Mouse (Mus musculus) activated CD4-positive, CD25-positive, alpha-beta regulatory T cell, adult 4 months (primary cell): ENCODE data around the gene Eprs. TPM values are rescaled to one million over a fixed set of nuclear protein-coding genes. Genes with fewer than 3 reads are reported as not detected.

Experiments used
- ATAC-seq: one replicate; pipeline ENCODE4 v1.8.0; 2017
- polyA plus RNA-seq, 2 experiments: library from polyadenylated mRNA; unstranded; fragments of 100-300 nt; shearing (Covaris generic); gene quantifications; one replicate each; pipeline ENCODE4 v1.2.1; 2017

The Eprs gene
- polyA plus RNA-seq, 2 experiments from 2014 or later: 86.2 to 95.6 TPM

GRCm38 (mm10) chr1:185363526-185364182 is 810 bp downstream of the Eprs start:
- ATAC-seq: peak; percentile 15

DNA sequence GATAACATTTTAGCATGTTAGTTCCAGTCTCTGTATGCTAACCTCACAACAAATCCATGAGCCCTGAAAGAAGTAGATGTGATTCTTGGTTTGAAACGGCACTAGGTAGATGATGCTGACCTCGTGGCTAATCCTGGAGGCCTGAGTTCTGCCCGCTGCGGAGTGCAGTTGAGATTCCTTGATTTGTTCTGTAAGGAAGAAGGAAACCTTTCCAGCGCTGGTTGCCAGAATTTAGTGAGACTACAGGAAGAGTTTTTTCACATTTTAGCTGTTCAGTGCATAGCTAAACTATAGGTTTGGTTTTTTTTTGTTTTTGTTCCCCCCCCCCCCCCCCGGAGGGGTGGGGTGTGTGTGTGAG is 1.3 kb downstream of the Eprs start:
- no peak for ATAC-seq

DNA sequence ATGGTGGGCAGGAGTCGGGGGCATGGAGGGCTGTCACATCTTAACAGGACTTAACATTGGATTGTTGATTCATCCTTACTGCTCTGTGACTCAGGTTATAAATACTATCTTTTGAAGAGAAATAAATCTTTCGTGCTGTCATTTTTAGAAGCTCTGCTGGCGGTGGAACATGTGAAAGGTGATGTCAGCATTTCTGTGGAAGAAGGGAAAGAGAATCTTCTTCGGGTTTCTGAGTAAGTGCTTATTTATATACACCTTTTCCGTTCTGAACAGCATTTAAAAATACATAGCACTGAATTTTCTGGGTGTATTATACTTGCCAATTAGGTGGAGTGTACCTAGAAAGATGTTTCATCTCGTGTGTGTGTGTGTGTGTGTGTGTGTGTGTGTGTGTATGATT is 4.5 kb downstream of the Eprs start:
- ATAC-seq: no peak

DNA sequence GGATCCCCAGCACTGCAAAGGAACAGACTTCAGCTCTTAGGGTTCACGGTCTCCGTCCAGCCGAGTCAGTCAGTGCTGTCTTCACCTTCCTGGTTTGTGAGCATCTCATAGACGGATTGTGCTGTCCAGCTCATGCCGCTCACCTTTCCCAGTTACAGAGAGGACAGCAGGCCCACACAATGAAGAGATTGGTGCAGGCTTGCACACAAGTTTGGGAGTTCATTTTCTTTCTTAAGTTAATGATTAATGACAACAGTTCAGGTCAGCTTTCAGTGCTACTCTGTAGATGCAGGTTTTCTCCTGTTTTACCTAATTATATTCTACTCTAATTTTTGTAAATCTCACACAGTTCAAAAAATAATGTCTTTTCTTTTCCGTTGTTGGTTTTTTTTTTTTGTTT is 7.1 kb downstream of the Eprs start:
- ATAC-seq: no peak

GRCm38 (mm10) chr1:185376390-185376789 is 13.5 kb downstream of the Eprs start:
- no peak for ATAC-seq

- ATAC-seq: no peak
Observed at GRCm38 (mm10) chr1:185377429-185377828, 14.6 kb downstream of the Eprs start.

- no peak for ATAC-seq
Observed at GRCm38 (mm10) chr1:185401615-185402014, 38.8 kb downstream of the Eprs start.

- peak; percentile 72 for ATAC-seq
Observed at GRCm38 (mm10) chr1:185404021-185404420, 41.2 kb downstream of the Eprs start.

DNA sequence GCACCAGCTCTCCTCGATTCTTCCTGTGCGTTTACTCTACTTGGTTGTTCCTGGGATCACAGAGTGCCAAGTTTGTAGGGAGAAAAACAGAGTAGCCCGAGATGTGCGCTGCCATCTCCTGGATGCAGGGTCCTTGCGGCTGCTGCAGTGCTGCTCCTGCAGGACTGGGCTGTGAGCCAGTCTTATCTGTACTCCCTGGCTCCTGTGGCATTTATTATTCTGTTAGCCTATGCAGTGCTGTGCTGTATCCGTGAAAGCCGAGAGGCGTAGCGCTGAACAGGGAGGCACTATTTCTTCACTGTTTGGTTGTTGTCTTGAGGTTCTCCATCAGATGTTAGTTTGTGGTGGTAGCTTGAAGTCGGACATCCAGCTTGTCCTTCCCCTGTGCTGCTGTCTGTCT is 43.1 kb downstream of the Eprs start:
- ATAC-seq: no peak

DNA sequence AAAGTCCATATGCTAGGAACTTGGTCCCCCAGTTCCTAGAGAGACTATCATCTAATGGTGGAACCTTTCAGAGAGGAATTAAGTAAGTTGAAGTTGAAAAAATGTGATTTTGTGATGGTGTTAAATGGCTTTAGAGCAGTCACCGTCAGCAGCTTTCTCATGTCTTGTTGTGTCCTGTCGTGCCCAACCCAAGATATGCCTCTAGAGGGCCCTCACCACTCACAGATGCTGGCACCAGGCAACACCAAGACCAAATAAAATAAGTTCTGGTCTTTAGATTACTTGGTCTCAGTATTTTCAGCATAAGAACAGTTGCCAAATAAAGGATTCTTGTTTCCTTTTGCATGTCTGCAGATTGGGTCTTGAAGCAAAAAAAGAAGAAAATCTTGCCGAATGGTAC is 47.0 kb downstream of the Eprs start:
- ATAC-seq: no peak

GRCm38 (mm10) chr1:185418011-185418410 is 55.2 kb downstream of the Eprs start:
- no peak for ATAC-seq

- no peak for ATAC-seq
Observed at GRCm38 (mm10) chr1:185419805-185420204, 57.0 kb downstream of the Eprs start.

GRCm38 (mm10) chr1:185420776-185421175 is 57.9 kb downstream of the Eprs start:
- ATAC-seq: no peak

DNA sequence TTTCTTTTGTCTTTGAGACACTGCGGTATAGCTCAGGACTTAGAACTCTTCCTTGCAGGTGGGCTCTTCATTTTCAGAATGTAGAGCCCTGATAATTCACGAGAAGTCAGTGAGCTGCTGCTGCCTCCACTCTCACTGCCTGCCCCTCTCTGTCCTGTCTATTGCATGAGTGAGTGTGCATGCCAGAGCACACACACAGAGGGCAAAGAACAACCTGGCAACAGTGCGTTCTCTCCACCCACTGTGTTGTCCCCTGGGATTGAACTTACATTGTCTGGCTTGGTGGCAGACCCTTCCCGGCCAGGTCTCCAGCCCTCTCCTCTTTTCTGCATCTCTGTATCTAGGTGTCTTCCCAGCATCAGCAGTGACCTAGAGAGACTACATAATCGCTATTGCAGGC is 63.7 kb downstream of the Eprs start:
- ATAC-seq: no peak

DNA sequence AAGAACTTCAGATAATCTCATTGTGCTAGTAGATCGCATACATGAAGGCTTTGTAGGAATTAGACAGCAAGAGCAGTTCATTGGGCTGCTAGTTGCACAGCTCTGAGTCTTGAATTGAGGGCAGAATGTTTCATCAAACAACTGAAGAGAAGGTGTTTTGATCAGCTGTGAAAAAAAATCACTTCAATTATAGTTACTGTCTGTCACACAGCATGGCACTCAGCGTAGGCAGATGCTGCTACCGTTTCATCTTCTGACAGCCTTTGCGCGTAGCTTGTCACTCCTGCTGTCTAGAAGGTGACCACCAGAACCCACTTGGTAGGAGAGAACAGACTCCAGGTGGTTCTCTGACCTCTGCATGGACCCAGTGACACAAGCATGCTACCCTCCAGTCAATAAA is 67.6 kb downstream of the Eprs start:
- ATAC-seq: no peak

DNA sequence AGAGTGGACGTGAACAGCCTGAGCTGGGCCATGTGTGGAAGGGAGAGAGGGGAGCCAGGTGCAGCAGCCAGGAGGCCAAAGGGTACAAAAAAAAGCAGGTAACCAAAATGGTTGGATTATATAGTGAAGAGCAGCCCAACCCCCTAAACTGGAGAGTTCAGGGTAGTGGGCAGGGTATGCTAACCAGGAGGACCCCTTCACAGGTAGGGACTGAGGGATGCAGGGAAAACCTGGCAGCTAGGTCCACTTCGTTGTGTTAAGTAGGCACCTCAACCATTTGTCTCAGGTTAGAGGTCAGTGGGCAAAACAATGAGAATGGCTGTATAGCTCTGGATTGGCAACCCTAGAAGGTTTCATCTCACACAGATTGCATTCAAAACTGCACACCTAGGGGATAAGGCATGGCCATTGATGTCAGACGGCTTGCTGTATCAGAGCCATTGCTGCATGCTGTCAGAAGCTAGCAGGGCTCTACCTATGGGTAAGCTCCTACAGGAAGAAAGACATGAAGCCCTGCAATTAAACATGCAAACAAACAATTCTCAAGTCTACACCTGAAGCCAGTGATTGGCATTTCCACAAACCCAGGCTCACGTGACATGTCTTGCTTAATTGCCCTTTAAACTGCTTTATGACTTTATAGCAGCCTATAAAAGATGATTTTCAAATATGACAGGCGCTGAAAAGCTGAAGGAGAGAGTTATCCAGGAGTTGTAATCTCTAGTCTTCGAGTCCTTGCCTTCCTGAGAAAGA is 68.6 kb downstream of the Eprs start:
- ATAC-seq: no peak

DNA sequence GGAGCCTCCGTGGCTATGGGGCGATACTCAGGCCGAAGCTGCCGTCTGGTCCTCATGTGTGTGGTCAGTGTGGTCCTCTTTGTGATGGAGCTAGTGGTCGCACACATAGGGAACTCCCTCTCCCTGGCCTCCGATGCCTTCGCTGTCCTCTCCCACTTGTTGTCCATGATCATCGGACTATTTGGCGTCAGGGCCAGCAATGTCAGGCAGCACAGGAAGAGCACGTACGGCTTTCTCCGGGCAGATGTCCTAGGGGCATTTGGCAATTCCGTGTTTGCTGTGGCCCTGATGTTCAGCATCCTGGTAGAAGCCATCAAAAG is 69.1 kb downstream of the Eprs start:
- no peak for ATAC-seq

DNA sequence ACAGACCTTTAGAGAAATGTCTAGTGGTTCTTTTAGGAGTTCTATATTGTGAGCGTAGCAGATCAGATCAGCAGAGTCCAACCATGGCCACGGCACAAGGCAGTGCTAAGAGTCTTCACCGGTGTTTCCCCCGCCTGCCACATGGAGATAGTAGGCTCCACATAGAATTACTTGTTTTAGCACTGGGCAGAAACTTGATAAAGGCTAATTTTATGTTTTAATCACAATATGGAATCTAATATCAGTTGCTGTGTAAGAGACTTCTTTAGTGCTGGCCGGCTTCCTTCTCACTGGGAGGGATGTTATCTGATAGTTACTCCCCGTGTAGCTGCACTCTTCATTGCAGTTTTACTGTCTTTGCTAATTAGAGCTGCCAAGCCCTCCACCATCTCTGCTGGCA is 70.3 kb downstream of the Eprs start:
- no peak for ATAC-seq

DNA sequence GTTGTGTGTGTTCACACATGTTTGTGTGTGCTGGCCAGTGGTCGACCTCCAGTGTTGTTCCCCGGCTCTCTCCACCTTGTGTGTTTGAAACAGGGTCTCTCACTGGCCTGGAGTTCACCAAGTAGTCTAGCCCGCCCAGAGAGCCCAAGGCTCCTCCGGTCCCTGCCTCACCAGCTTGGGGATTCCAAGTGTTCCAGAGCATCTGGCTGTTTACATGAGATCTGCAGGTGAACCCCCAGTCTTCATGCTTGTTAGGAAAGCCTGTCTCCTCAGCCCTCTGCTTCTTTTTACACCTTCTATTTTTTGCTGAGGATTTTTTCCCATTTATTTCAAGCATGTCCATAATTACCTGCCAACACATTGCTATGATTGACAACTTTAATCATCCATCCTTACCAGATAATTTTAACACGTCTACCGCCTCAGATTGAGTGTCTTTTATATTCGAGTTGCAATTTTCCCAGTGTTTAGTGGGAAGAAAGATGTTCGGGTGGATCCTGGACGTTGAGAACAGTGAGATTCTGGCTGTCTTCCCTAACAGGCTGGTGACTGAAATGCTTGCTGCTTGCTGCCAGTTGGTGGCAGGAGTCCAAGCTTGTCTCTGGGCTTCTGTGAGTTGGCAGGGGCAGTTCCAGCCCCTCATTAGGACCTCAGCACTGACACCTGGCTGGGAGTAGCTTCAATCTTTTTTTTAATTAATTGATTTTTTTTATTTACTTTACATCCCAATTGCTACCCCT is 76.2 kb downstream of the Eprs start:
- ATAC-seq: no peak

DNA sequence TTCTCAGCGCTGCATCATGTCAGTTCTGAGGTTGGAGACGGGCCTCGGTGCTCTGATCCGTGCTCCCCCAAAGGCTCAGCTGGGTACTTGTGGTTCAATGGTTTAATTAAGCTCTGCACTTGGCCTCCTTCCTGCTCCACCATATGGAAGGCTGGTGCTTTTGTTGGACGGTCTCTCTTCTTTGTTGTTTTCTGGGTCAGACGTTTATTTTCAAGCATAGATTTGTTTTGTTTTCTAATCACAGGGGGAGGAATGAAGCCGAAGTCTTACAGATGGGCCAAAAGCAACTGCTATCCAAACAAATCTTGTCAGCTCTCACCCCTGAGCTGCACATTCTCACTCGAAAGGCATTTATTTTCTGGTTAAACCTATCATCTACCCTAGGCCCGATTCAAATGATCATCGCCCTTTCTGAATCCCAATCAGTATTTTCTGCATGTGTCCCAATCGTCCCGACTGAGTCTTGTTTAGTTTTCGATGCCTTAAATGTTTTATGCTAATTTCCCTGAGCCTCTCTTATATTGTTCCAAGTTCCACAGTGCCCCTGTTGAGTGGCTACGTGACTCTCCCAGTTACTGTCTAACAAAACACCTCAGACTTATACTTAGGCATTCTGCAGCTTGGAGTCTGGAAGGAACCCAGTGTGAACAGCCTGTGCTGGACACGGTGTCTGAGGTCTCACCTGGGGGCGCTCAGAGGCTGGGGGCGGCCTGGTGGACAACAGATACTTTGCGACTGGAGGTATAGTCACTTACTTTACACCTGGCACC is 79.0 kb downstream of the Eprs start:
- ATAC-seq: no peak

DNA sequence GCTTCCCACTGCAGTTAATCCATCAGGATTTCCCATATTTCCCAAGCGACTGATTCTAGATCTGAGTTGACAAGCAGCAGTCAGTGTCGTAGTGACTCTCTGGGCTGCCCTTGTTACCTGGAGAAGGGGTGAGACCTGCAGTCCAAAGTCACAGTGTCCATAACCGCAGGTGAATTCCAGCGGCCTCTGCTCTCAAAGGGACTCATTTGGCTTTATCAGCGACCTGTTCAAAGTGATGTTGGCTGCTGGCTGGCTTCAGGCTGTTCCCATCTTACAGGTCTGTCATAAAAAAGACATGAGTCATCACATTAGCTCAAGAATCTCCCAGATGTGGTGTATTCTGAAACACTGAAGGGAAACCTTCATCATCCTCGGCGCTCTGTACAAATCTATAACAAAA is 86.1 kb downstream of the Eprs start:
- ATAC-seq: no peak

- ATAC-seq: no peak
Observed at GRCm38 (mm10) chr1:185449727-185450126, 86.9 kb downstream of the Eprs start.

DNA sequence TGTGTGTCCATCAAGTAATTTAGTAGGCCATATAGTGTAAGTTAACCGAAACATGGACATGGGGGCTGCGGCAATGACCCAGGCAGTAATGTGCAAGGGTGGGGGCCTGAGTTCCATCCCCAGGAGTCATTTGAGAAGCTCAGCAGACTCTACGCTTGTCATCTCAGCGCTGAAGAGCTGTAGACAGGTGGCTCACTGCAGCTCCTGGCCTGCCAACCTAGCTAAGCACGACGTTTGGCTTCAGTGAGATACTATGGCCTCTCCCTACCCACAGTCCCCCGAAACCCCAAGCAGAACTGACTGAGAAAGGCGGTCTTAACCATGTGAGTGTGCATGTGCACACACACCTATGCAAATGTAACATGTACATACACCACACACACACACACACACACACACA is 88.2 kb downstream of the Eprs start:
- no peak for ATAC-seq
